Mouse (Mus musculus) ES-E14 (cell line): Measurements from ENCODE around the gene Arl11.

ENCODE experiments used
- CHD2 ChIP-seq: IDR thresholded peaks from 2 replicates; pipeline ENCODE4 v1.6.1; 2014; ENCODE audit warnings: mild to moderate bottlenecking, low read depth, low read length, inconsistent platforms
- HCFC1 ChIP-seq: IDR thresholded peaks from 2 replicates; pipeline ENCODE4 v1.6.1; 2012; ENCODE audit warnings: low read length, inconsistent platforms, borderline replicate concordance; ENCODE audit not compliant: insufficient read depth
- MAFK ChIP-seq: IDR thresholded peaks from 2 replicates; pipeline ENCODE4 v1.6.1; 2014; ENCODE audit warnings: mild to moderate bottlenecking, low read depth, low read length, inconsistent platforms; ENCODE audit not compliant: insufficient read depth
- ZC3H11A ChIP-seq: IDR thresholded peaks from 2 replicates; pipeline ENCODE4 v1.6.1; 2012; ENCODE audit warnings: low read depth, mild to moderate bottlenecking, inconsistent platforms, low read length, borderline replicate concordance
- ZNF384 ChIP-seq: IDR thresholded peaks from 2 replicates; pipeline ENCODE4 v1.6.1; 2012; ENCODE audit warnings: low read depth, low read length, inconsistent platforms

- TF ChIP-seq MAFK (no peak), ZNF384 (no peak), ZC3H11A (no peak), CHD2 (no peak), HCFC1 (no peak)
These were observed 5.5 kb upstream of the Arl11 start for GRCm38 (mm10) chr14:61303969-61304609.
